Mouse (Mus musculus): ENCODE measurements around the gene Gm49486.

Gm49486 gene

GRCm38 (mm10) chr15:79224685-79225084, 4.5 kb upstream of the Gm49486 start:
- in situ Hi-C loops (cut with MboI, MseI), result loop anchor here (5.0 kb wide), 2 partner anchors 243 to 423 kb away; no protein-coding TSS in a partner anchor

GRCm38 (mm10) chr15:79225780-79226179, 3.4 kb upstream of the Gm49486 start:
- in situ Hi-C loops (cut with MboI, MseI), result loop anchor here in 1 of 2 experiments (5.0 kb wide), 1 partner anchor 242 kb away; no protein-coding TSS in a partner anchor

GRCm38 (mm10) chr15:79235268-79235667, 6.1 kb downstream of the Gm49486 start:
- in situ Hi-C loops (cut with MboI, MseI), result loop anchor here in 1 of 2 experiments (10.0 kb wide), 1 partner anchor 640 kb away; the partner anchor contains the start of gene Cyth4

DNA sequence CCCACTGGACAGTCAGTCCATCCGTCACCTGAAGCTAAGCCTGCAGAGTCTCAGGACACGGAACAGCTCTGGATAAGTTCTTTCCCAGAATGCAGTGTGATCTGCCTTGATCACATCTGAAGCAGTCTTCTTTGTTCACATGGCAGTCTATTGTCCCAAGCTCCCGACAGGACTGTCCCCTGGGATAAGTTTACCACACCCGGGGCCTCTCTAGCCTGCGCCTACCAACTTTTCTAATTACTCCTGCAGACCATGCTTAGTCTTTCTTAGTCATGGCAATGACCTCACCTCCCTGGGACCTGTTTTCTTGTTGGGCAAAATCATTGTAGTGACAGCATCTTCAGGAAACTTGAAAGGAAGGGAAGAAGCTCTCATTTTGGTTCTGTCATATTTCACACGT, 8.8 kb downstream of the Gm49486 start:
- in situ Hi-C loops (cut with MboI, MseI), result loop anchor here in 1 of 2 experiments (10.0 kb wide), 1 partner anchor 643 kb away; the partner anchor contains the start of gene Cyth4

- in situ Hi-C loops (cut with MboI, MseI), result loop anchor here (5.0 to 10.0 kb wide), 3 partner anchors 50 to 232 kb away; no protein-coding TSS in a partner anchor
Measured at GRCm38 (mm10) chr15:79242574-79243233, 13.5 kb downstream of the Gm49486 start.

DNA sequence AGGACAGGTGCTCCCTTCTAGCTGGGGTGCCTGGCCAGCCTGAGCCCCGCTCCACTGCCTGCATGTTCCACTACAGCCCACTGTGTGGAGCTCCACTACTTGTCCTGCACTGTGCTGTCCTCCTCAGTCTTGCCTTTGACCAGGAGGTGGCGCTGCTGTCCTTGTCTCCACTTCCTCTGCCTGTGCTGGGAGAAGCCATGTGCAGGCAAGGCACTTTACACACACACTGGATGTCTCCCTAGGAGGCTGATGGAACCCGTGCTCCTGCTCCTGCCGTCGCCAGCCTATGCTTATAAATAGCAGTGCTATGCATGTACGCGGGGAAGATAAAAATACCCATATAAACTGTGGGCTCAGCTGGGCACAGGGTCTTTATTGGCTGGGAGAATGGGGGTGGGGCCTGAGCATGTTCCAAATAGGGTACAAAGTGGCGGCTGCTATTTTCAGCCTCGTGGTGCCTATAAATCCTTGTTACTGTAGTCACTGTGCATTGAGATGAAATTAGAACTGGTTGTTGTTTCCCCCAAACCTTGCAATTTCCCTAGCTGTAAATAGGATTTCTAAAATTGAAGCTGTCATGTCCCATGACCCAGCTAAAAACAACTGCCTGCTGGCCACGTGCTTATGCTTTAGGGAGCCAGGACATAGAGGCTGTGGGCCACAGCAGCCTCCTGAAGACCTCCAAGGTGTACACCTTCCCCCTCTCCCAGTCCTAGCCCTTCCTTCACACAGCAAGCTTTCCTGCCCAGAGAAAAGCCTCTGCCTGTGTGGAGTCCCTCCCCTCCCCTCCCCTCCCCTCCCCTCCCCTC, 14.2 kb downstream of the Gm49486 start:
- in situ Hi-C loops (cut with MboI, MseI), result loop anchor here (5.0 to 10.0 kb wide), 3 partner anchors 49 to 231 kb away; no protein-coding TSS in a partner anchor

- in situ Hi-C loops (cut with MboI, MseI), result loop anchor here (5.0 to 10.0 kb wide), 3 partner anchors 48 to 231 kb away; no protein-coding TSS in a partner anchor
Measured at GRCm38 (mm10) chr15:79244071-79244893, 15.1 kb downstream of the Gm49486 start.

GRCm38 (mm10) chr15:79245321-79245720, 16.1 kb downstream of the Gm49486 start:
- in situ Hi-C loops (cut with MboI, MseI), result loop anchor here in 1 of 2 experiments (10.0 kb wide), 1 partner anchor 229 kb away; no protein-coding TSS in a partner anchor

DNA sequence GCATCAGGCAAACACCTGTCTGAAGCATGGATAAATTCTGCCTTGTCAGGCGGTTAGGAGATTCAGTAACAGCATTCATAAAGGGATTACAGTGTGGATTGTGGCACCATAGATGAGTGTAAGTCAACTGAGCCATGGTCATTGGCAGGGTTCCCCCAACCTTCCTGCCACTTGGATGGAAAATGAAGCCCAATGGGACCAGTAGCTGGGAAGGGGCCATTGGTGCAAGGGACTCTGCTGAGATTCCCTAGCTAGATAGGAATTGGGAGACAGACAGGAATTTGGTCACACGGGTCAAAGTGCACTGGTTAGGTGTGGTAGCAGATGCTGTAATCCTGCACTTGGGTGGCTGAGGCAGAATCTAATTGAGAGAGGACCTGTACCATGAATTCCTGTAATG, 21.0 kb downstream of the Gm49486 start:
- in situ Hi-C loops (cut with MboI, MseI), result no loop called here

DNA sequence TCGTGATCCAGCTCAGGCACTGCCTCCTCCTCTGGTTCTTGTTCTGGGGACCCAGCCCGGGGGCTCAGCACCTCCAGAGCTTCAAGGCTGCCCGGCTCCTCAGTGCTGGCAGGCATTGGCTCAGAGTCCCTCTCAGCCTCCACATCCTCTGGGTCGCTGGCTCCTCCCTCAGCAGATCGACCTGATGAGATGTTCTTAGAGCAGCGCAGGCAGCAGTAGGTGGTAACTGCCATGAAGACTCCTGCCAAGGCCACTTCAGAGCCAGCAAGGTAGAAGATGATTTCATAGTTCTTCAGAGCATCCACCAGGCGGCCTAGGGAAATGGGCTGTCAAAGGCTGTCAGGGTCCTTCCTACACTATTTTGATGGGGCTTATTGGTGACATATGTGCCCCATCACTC, 22.0 kb downstream of the Gm49486 start:
- in situ Hi-C loops (cut with MboI, MseI), result no loop called here

- in situ Hi-C loops (cut with MboI, MseI), result no loop called here
Measured at GRCm38 (mm10) chr15:79251781-79252491, 22.7 kb downstream of the Gm49486 start.

DNA sequence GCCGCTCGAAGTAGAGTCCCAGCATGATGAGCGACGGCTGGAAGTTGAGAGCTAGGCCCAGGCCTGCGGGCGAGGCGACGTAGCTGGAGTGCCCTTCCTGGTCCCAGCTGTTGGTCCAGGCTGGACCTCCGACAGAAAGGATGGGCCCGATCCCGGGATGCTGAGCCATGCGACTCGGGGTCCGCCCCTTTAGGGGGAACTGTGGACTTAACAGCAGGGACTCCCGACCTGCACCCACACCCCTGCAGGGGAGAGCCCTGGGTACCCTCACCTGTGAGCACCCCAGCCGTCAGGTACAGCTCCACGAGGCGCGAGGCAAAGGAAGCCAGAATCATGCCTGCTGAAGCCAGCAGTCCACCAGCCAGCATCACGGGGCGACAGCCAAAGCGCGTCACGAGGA, 23.4 kb downstream of the Gm49486 start:
- in situ Hi-C loops (cut with MboI, MseI), result no loop called here

GRCm38 (mm10) chr15:79254661-79255060, 25.5 kb downstream of the Gm49486 start, which contains the start of gene Slc16a8:
Gene Slc16a8 (minus strand): TSS chr15:79254761.
- in situ Hi-C loops (cut with MboI, MseI), result no loop called here

DNA sequence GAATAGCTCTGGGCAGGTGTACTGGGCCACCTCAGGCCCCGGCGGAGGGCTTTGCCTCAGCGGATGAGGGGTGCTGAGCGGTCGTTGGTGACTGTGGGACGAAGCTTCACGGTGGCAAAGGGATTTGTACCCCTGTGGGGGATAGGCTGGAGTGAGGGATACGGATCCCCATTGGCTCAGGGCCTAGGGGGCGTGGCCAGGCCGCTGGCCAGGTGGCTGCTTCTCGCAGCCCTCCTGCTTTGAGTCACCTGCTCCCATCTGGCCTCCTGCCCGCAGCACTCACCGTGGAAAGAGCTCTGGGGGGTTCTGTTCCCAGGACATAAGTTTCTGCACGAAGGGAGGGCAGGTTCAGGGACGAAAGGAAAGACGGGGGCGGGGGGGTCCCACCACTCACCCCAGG, 29.3 kb downstream of the Gm49486 start:
- in situ Hi-C loops (cut with MboI, MseI), result no loop called here

- in situ Hi-C loops (cut with MboI, MseI), result no loop called here
Measured at GRCm38 (mm10) chr15:79261095-79261725, 32.0 kb downstream of the Gm49486 start.

DNA sequence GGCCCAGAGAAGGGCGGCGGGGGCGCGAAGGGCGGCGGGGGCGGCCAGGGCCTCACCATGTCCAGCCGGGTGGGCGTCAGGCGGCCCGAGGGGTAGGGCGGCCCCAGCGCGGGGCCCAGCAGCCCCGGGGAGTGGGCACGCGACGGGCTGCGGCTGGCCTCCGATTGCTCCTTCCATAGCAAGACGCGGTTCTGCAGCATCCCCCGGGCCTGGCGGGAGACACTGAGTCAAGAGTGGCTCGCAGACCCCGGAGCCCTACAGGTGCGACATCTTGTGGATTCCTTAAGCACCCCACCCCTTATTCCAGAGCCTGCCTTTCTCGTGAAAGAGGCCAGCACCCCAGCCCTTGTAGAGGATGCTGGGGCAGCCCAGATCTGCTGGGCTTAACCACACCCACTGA, 32.6 kb downstream of the Gm49486 start:
- in situ Hi-C loops (cut with MboI, MseI), result no loop called here

DNA sequence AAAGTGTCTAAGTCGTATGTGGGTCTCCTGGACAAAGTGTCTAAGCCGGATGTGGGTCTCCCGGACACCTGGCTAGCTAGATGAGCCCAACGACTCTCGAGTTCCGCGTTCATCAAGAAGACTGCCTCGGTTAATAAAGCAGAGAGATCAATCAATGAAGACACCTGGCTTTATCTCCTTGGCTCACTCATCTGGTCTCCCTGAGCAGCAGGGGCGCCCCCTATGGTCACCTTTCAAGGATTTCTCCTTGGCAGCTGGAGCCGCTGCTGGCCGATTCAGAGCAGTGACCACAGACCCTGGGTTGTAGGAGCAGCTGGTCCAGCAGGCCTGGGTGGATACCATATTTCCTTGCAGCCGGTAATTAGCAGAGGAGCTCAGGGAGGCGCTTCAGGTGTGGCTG, 33.2 kb downstream of the Gm49486 start:
- in situ Hi-C loops (cut with MboI, MseI), result no loop called here

- in situ Hi-C loops (cut with MboI, MseI), result no loop called here
Measured at GRCm38 (mm10) chr15:79262786-79263309, 33.7 kb downstream of the Gm49486 start.

- in situ Hi-C loops (cut with MboI, MseI), result no loop called here
Measured at GRCm38 (mm10) chr15:79263726-79264125, 34.5 kb downstream of the Gm49486 start.

DNA sequence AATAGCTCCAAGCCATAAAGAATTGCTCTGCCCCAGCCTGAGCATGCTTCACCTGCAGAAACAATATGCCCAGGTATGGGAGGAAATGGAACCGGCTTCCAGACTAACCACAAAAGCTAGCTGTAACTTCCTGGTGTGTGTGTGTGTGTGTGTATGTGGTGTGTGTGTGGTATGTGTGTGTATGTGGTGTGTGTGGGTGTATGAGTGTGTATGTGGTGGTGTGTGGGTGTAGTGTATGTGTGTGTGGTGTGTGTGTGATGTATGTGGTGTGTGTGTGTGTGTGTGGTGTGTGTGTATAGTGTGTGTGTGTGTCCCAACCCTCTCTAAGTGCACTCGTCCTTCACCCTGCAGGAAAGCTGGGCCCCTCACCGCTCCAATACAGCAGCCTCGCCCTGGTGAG, 36.2 kb downstream of the Gm49486 start:
- in situ Hi-C loops (cut with MboI, MseI), result no loop called here

Measured in T-helper 17 cell (primary cell).